Mouse (Mus musculus) ES-E14 (cell line): ENCODE measurements around the gene Serhl.

ENCODE experiments used
- CHD2 ChIP-seq: IDR thresholded peaks from 2 replicates; pipeline ENCODE4 v1.6.1; 2014; ENCODE audit warnings: mild to moderate bottlenecking, low read depth, low read length, inconsistent platforms
- HCFC1 ChIP-seq: IDR thresholded peaks from 2 replicates; pipeline ENCODE4 v1.6.1; 2012; ENCODE audit warnings: low read length, inconsistent platforms, borderline replicate concordance; ENCODE audit not compliant: insufficient read depth
- MAFK ChIP-seq: IDR thresholded peaks from 2 replicates; pipeline ENCODE4 v1.6.1; 2014; ENCODE audit warnings: mild to moderate bottlenecking, low read depth, low read length, inconsistent platforms; ENCODE audit not compliant: insufficient read depth
- ZC3H11A ChIP-seq: IDR thresholded peaks from 2 replicates; pipeline ENCODE4 v1.6.1; 2012; ENCODE audit warnings: low read depth, mild to moderate bottlenecking, inconsistent platforms, low read length, borderline replicate concordance
- ZNF384 ChIP-seq: IDR thresholded peaks from 2 replicates; pipeline ENCODE4 v1.6.1; 2012; ENCODE audit warnings: low read depth, low read length, inconsistent platforms

DNA sequence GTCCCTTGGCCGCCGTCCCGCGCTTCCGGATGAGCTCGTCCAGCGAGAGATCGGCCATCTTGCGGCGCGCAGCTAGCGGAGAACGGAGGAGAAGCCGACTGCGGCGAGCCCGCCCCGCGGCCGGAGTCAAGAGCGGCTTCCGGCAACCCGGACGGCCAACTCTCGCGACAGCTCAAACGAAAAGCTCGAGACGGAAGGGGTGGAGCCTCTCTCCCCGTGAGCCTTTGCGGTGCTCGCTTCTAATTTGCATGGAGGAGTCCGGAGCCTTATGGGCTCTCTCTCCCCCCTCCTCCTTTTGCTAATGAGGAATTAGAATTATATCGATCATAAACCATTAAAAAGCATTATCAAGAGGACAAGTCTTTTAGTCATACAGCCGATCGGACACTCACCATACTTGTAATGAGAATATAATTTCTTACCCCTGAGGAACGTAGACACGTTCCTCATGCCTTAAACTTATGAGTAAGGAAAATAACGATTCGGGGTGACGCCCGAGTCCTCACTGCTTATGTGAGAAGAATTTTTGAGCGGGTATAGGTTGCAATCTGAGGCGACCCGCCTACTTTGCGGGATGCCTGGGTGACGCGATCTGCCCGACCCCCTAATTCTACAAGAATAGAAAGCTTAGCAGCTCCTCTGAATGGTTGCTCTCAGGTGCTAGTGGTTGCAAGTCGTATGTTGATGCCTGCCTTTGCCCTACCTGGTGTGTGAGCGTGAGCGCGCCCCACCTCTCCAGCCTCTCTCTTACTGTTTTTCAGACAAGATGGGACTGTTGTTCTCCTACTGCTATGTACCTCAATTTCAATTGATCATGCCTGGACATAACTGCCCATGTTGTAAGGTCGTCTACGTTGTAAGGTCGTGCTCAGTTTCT is 60.1 kb downstream of the Serhl start, which contains the start of gene Poldip3:
- TF ChIP-seq CHD2 (peak; percentile 94), ZNF384 (no peak), MAFK (no peak), ZC3H11A (no peak), HCFC1 (peak; percentile 62; the same call in 1 of the 2 replicates)
